Mouse (Mus musculus): ENCODE data around the gene Car4. TPM values are rescaled to one million over a fixed set of nuclear protein-coding genes. Genes with fewer than 3 reads are reported as not detected.

Car4 gene
- total RNA-seq, 2 experiments from 2014 or later: 63.6 to 82.3 TPM

- intact Hi-C loops (cut with DNase I): no loop called here
- no peak for DNase-seq
Measured at GRCm38 (mm10) chr11:84985421-84985820, 27.8 kb downstream of the Car4 start.

DNA sequence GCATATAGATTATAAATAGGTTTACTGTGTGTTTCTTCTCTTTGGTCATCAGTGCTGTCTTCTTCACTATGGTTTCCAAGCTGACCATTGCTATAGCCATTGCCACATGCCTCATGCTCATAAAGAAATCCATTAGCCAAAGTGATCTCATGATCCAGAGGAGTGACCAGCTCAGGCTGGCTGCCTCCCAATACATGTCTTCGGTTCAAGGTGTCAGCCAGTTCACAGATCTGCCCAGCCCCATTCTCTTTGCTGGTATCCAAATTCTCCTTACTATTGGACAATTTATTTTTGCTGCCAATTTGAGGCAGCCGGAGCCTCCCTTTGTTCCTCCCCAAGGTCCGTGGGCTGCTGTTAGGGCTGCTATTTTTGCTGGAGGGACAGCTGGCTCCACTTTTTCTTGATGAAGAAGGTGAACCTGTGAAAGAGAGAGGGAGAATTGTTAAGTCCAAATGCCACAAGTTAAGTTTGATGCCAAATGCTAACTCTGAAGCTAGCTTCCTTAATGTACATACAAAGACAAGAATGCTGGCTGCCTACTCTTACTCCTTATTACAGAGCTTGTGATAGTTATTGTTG, 30.8 kb downstream of the Car4 start:
- DNase-seq: peak in 1 of 2 experiments; percentile 33

GRCm38 (mm10) chr11:84992996-84993395, 35.4 kb downstream of the Car4 start:
- intact Hi-C loops (cut with DNase I): no loop called here
- DNase-seq: no peak

More for the DNA sequence above, 30.8 kb downstream of the Car4 start:
- intact Hi-C loops (cut with DNase I): no loop called here

GRCm38 (mm10) chr11:84995241-84995640, 37.7 kb downstream of the Car4 start:
- intact Hi-C loops (cut with DNase I): no loop called here
- no peak for DNase-seq

GRCm38 (mm10) chr11:85003566-85003965, 46.0 kb downstream of the Car4 start:
- no peak for DNase-seq
- intact Hi-C loops (cut with DNase I): no loop called here

DNA sequence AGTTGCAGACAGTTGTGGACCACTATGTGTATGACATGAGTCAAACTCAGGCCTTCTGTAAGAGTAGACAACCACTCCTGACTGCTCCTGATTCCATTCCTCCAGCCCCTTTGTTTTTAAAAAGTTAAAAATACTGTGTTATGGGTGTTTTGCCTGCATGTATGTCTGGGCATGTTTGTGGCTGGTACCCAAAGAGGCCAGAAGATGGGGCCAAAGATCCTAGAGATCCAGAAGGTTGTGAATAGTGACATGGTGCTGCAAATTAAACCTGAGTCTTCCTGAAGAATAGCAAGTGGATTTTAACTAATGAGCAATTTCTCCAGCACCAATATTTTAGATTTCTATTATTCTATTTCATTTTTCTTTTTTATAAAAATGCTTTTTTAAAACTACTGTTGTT, 55.5 kb downstream of the Car4 start:
- intact Hi-C loops (cut with DNase I): no loop called here
- DNase-seq: no peak

Other genes starting within 250 kb of the Car4 start
- 10 to 100 TPM; 16.6 to 22.8 TPM for gene Mrm1, start 138.3 kb upstream of the Car4 start, total RNA-seq (2021)
- 100 to 1,000 TPM; 114 to 125 TPM for gene Dhrs11, start 128.8 kb upstream of the Car4 start, total RNA-seq (2021)
- gene Ggnbp2, start 87.0 kb upstream of the Car4 start, total RNA-seq (2021): 10 to 100 TPM; 49.6 to 55.7 TPM
- 10 to 100 TPM; 10.6 to 10.7 TPM for gene Myo19, start 77.6 kb upstream of the Car4 start, total RNA-seq (2021)
- 1 to 10 TPM; 5.3 to 6.0 TPM for gene Pigw, start 77.5 kb upstream of the Car4 start, total RNA-seq (2021)
- 1 to 10 TPM; 8.5 to 8.6 TPM for gene Znhit3, start 41.4 kb upstream of the Car4 start, total RNA-seq (2021)
- 10 to 100 TPM; 21.8 to 22.7 TPM for gene Usp32, start 182.4 kb downstream of the Car4 start, total RNA-seq (2021)
- not detected for gene 1700125H20Rik, start 212.6 kb downstream of the Car4 start, total RNA-seq (2021)

Measured in heart, postnatal 14 days (tissue).